Mouse (Mus musculus) naive thymus-derived CD4-positive, alpha-beta T cell, adult 2 months (primary cell): ENCODE measurements around the gene Ydjc.
A peak's percentile ranks its signal among the peaks of the same experiment; 100 is the strongest.

Experiments used
- DNase-seq: peaks from one replicate; pipeline ENCODE4 v3.0.0-alpha.2; 2011; ENCODE audit warnings: low read depth

Ydjc gene

DNA sequence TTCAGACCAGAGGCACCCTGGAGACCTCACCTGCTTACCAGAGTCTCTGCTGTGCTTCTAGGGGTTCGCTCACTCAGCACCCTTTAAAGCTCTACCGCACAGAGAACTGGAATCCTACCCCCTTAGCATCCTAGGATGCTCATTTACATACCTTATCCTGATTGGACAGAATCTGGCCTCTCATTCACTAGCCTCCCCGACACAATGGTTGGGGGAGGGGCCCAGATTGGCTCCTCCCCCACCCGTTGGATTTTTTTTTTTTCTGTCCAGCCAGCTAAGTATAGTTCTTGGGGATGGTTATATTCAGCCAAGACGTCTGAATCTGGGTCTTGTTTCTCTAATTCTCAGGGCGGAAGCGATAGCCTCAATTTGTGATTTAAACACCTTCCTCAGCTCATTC is at the start of gene Ydjc:
Gene Ydjc (plus strand): TSS at position 283 of the 400 bp plus-strand sequence.
- DNase-seq = peak; percentile 20

GRCm38 (mm10) chr16:17096938-17097337 is 47.5 kb upstream of the Ydjc start:
- no peak for DNase-seq

DNA sequence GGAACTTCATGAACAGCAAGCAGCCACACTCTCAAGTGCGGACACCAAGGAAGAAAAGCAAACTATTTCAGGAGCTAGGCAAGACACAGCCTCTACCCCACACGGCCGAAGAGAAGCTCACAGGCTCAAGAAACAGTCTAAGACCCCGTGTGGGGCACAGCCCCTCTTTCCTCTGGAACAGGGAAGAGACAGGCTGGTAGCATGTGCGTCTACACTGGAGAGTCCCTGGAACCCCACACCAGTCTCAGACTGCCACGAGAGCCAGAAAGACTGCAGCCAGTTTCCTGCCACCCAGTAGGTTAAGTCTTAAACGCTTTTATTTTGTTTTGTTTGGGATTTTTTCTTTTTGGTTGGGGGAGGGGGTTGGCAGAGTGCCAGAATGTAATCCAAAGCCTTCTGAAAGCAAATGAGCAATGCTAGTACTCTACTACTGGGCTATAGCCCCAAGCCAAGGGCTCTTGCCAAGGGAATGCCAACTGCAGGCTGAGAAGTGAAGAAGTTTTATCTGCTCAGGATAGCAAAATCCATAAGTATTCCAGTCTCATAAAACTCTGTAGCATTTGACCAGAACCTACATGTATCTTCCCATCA is 41.7 kb upstream of the Ydjc start:
- DNase-seq = no peak

DNA sequence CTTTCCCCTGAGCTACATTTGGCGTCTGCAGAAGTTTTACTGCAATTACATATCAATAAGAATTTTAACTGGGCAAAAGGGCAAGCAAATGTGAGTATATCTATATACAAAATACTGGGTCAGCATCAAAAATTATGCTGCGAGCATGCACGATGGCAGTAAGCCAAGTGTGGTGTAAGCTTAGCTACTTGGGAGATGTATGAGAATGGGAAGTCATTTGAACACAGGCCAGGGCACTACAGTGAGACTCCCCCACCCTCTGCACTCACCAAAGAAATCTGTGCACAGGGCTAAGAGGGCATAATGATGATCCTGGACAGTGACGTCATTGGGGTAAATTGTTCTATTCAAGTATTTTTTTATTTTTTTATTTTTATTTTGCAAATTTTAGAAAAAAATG is 39.8 kb upstream of the Ydjc start:
- no peak for DNase-seq

- DNase-seq = peak; percentile 76
Measured at GRCm38 (mm10) chr16:17110771-17111743, 33.4 kb upstream of the Ydjc start, which contains the start of gene Ppil2. Ppil2 (minus strand) TSS chr16:17111257.

DNA sequence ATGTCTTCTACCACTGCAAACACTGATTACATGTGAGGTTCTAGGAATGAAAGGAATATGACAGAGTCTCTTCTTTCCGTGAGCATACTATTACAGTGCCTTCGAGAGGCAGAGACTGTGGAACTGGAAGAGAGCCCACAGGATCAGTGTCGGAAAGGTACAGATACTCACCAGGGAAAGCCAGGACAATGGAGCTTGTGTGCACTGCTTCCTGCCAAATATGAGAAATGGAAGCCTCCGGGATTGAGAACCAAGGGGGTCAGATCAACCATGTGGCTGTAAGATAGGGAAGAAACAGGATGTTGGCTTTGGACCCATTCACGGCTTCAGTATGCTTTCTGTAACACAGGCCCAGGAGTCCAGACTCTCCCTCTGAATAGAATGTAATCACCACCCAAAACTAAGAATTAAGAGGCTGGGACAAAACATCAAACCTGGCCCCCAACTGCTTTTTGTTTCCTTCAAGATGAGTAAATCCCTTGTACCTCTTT is 27.1 kb upstream of the Ydjc start:
- DNase-seq = no peak

- no peak for DNase-seq
Measured at GRCm38 (mm10) chr16:17121569-17121968, 22.9 kb upstream of the Ydjc start.

DNA sequence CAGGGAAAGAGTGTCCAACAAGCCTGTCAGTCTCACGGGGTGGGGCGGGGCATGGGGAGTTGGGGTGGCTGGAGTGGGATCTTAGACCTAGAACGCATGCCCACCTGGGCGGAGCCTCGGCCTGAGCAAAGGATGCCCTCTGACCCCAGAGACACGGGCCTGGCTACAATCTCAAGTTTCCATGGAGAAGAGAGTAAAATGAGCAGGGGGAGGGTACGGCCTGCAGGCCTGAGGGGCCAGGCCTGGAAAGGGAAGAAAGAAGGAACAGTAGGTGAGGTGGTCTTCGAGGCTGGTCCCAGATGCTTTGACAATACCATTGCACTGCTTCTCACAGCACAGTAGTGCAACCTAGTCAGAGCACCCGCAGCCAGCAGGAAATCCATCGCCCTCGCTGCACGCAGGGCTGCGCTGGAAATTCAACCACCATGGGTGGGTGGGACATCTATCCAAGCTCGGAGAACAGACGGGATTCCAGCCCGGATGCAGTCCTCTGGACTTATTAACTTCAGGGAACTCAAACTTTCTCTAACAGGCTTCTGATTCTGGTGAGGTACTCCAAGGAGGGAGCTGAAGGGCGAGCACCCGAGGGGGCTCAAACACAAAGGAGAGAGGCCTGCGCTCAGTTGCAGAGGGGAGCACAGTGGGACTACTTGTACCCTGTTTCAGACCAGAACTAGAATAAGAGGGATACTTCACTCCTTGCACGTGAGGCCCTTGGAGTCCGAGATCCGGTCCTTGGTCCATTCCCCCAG is 20.1 kb upstream of the Ydjc start:
- peak; percentile 30 for DNase-seq

- DNase-seq = peak; percentile 71
Measured at GRCm38 (mm10) chr16:17124871-17125520, 19.4 kb upstream of the Ydjc start, which contains the start of gene 2610318N02Rik. 2610318N02Rik (minus strand) TSS chr16:17125167.

- DNase-seq = peak; percentile 74
Measured at GRCm38 (mm10) chr16:17127292-17127691, 17.1 kb upstream of the Ydjc start.

DNA sequence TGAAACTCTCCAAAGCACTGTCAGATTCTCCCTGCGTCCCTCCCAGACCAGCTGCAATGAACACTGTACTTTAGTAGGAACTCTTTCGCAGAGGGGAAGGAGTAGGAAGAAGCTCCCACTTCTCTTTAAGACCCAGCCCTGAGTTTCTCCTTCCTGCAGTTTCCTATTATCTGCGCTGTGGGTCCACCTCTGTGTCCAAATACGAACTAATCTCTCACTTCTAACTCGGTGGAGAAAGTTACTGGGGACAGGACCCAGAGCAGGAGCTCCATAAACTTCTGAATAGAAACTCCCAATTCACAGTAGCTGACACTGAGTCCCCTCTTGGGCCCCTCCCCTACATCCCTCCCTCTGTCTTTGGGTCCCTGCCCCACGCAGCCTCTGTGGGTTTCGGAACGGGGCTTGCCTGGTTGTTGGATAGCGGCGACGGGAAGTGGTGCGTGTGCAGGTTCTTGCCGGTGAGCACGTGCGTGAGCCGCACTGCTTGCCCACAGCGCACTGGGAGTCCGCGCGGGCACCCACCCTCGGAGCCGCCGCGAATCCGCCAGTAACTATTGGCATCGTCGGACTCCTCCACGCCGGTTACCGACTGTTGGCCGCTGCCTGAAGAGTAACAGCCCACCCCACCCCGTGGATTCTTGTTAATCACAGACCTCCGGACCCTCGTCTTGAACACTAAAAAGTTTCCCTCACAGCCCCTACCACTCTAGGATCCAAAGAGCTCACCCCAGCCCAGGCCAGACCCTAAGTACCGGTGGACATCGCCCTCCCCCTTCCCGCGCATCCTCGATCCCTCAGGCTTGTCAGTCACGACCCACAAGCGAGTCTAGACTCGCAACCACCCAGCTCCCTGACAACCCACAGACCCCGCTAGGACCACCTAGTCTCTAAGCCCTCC is 13.0 kb upstream of the Ydjc start:
- peak; percentile 66 for DNase-seq

DNA sequence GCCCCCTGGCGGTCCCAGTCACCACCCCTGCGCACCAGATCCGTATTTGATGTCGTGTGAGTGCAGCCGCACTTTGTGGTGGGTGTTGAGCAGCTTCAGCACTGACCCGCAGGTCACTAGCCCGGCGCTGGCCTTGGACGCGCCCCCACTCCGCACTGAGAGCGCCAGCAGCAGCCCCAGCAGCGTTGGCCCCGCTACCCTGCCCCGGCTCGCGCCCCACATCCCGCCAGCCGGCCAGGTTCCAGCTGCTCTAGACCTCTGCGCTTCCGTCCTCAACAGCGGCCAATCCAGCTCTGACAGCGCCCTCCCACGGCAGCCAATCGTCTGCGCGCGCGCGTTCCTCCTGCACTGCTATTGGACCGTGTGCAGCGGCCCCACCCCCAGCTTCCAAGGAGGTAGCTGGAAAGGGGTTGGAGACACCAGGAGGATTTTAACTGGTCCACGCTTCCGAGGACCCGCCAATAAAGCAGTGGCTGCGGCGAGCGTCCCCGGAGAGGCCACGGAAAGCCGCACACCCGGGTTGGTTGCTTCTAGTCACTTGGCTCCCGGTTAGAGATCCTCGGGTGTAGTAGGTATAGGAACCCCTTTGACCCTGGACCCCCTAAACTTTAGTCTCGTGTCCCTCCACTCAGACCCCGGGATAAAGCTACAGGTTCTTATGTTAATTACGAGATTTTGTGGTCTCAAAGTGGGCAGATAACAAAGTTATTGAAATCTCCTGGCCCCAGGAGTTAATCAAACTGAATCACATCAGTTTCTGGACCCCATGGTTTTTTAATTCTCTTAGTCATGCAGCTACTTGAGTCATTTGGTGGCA is 12.1 kb upstream of the Ydjc start, which contains the start of gene Sdf2l1:
Gene Sdf2l1 (minus strand): TSS at position 295 of the 817 bp plus-strand sequence.
- DNase-seq = peak; percentile 95

- no peak for DNase-seq
Measured at GRCm38 (mm10) chr16:17132906-17133200, 11.6 kb upstream of the Ydjc start.

GRCm38 (mm10) chr16:17137355-17137754 is 7.1 kb upstream of the Ydjc start:
- no peak for DNase-seq

DNA sequence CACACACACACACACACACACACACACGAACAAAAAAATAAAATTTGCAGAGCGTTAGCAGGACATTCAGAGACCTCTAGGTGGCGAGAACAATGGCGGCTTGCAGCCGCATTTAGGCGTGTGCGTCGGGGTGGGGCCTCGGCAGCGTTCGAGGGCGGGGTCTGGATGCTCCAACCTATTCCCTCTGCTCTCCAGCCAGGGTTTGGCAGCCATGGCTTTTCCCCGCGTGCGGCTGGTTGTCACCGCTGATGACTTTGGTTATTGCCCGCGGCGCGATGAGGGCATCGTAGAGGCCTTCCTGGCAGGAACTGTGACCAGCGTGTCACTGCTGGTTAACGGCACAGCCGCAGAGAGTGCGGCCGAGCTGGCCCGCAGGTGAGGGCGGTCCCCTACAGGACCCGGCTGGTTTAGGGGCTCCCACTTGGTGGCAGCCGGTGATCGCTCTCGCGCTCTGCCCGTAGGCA is 2.4 kb downstream of the Ydjc start, which contains the start of gene Ccdc116:
Gene Ccdc116 (minus strand): TSS at position 458 of the 464 bp plus-strand sequence.
- DNase-seq = peak; percentile 88

DNA sequence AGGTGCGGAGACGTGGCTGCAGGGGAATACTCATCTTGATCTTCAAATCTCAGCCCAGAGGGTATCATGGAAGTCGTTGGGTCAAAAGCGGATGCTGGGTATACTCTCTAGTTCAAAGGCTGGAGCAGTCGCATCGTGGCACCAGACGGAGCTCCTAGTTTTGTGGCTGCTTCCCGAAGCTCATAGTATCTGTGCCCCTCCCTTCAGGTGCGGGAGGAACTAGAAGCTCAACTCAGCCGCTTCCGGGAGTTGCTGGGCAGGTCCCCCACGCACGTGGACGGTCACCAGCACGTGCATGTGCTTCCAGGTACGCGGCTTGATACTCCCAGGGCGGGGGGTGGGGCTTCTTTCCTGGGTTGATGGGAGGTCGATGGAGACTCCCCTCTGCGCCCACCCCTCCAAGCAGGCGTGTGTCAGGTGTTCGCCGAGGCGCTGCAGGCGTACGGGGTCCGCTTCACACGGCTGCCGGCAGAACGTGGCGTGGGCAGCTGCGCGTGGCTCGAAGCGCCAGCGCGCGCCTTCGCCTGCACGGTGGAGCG is 3.0 kb downstream of the Ydjc start:
- DNase-seq = peak; percentile 60

DNA sequence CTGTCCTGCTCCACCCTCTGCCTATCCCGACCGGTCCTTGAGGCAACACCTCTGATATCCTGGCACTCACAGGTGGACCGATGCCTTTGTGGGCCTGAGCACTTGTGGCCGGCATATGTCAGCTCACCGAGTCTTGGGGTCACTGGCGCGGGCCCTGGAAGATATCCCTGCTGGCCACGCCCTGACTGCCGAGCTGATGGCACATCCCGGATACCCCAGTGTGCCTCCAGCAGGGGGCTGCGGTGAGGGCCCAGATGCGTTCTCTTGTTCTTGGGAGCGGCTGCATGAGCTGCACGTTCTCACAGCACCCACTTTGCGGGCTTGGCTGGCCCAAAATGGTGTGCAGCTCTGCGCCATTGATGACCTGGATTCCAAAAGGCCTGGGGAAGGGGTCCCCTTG is 3.7 kb downstream of the Ydjc start:
- peak; percentile 23 for DNase-seq

GRCm38 (mm10) chr16:17150520-17151258 is 6.3 kb downstream of the Ydjc start:
- DNase-seq = no peak

- no peak for DNase-seq
Measured at GRCm38 (mm10) chr16:17151874-17152273, 7.5 kb downstream of the Ydjc start.
